Mouse (Mus musculus) stomach, postnatal 0 days (tissue): ENCODE results near the gene Ncan.

ENCODE experiments used
- CTCF ChIP-seq: IDR thresholded peaks from 2 replicates; pipeline ENCODE4 v1.5.1; 2016; ENCODE audit warnings: antibody characterized with exemption, low read depth, mild to moderate bottlenecking, moderate library complexity
- EP300 ChIP-seq: optimal IDR thresholded peaks from 2 replicates; pipeline ENCODE3; 2016; ENCODE audit warnings: antibody characterized with exemption

GRCm38 (mm10) chr8:70073120-70073519, 47.6 kb downstream of the Ncan start:
- no peak for TF ChIP-seq CTCF
- TF ChIP-seq EP300, result no peak
